Mouse (Mus musculus) CH12.LX (cell line): ENCODE measurements around the gene Mprip.

Experiments
- CHD2 ChIP-seq: IDR thresholded peaks from 2 replicates; pipeline ENCODE4 v1.6.1; 2011; ENCODE audit warnings: low read length, improper control_type of control experiment
- CTCF ChIP-seq, 2 experiments: IDR thresholded peaks in 1 of 2; conservative IDR thresholded peaks in 1 of 2; 2 replicates each; pipeline ENCODE4 v1.5.1; 2011 to 2012; ENCODE audit warnings: low read depth in 2 of 2, low read length in 2 of 2, improper control_type of control experiment in 1 of 2, inconsistent platforms in 1 of 2, mild to moderate bottlenecking in 1 of 2, moderate library complexity in 1 of 2
- EP300 ChIP-seq: IDR thresholded peaks from 2 replicates; pipeline ENCODE4 v1.6.1; 2011; ENCODE audit warnings: low read length, improper control_type of control experiment
- ETS1 ChIP-seq: conservative IDR thresholded peaks from 2 replicates; pipeline ENCODE4 v1.6.1; 2012; ENCODE audit warnings: low read depth, mild to moderate bottlenecking, inconsistent platforms, low read length, improper control_type of control experiment, moderate library complexity
- GABPA ChIP-seq: IDR thresholded peaks from 2 replicates; pipeline ENCODE4 v1.6.1; 2012; ENCODE audit warnings: low read depth, low read length, improper control_type of control experiment, inconsistent platforms; ENCODE audit not compliant: insufficient replicate concordance
- IRF4 ChIP-seq: IDR thresholded peaks from 2 replicates; pipeline ENCODE4 v1.6.1; 2014; ENCODE audit warnings: low read depth, mild to moderate bottlenecking, inconsistent platforms, low read length, improper control_type of control experiment
- JUND ChIP-seq: conservative IDR thresholded peaks from 2 replicates; pipeline ENCODE4 v1.6.1; 2011; ENCODE audit warnings: low read depth, low read length, improper control_type of control experiment
- MAX ChIP-seq: IDR thresholded peaks from 2 replicates; pipeline ENCODE4 v1.6.1; 2011; ENCODE audit warnings: low read length, improper control_type of control experiment
- MEF2A ChIP-seq: IDR thresholded peaks from 2 replicates; pipeline ENCODE4 v1.6.1; 2014; ENCODE audit warnings: low read depth, mild to moderate bottlenecking, inconsistent platforms, low read length, improper control_type of control experiment, borderline replicate concordance
- POLR2A ChIP-seq: IDR thresholded peaks from 2 replicates; pipeline ENCODE4 v1.6.1; 2011; ENCODE audit warnings: low read depth, mild to moderate bottlenecking, improper control_type of control experiment, low read length
- RCOR1 ChIP-seq: conservative IDR thresholded peaks from 2 replicates; pipeline ENCODE4 v1.6.1; 2012; ENCODE audit warnings: low read depth, mild to moderate bottlenecking, inconsistent platforms, low read length, improper control_type of control experiment
- SIN3A ChIP-seq: IDR thresholded peaks from 2 replicates; pipeline ENCODE4 v1.6.1; 2012; ENCODE audit warnings: low read length, improper control_type of control experiment, inconsistent platforms
- TCF12 ChIP-seq: IDR thresholded peaks from 2 replicates; pipeline ENCODE4 v1.6.1; 2014; ENCODE audit warnings: low read depth, mild to moderate bottlenecking, inconsistent platforms, low read length, improper control_type of control experiment
- ZNF384 ChIP-seq: IDR thresholded peaks from 2 replicates; pipeline ENCODE4 v1.6.1; 2012; ENCODE audit warnings: low read depth, low read length, improper control_type of control experiment, inconsistent platforms

- TF ChIP-seq IRF4 = no peak
- no peak for TF ChIP-seq CTCF (conservative IDR thresholded peaks at IDR 0.05 in 1 of 2, IDR thresholded peaks at IDR 0.05 in 1 of 2; ENCODE audit: low read depth in 2 of 2, low read length in 2 of 2)
- no peak for TF ChIP-seq RCOR1
- TF ChIP-seq MEF2A = no peak
- TF ChIP-seq CHD2 = no peak
- TF ChIP-seq POLR2A = no peak
- TF ChIP-seq MAX = no peak
- TF ChIP-seq SIN3A = no peak
- TF ChIP-seq TCF12 = no peak
- no peak for TF ChIP-seq ZNF384
- no peak for TF ChIP-seq EP300
- TF ChIP-seq GABPA = no peak
- TF ChIP-seq ETS1 = no peak
- TF ChIP-seq JUND = no peak
Measured at GRCm38 (mm10) chr11:59787199-59787781, 126.2 kb downstream of the Mprip start, which contains the start of gene Pld6.
